Mouse (Mus musculus): Measurements from ENCODE around the gene Rhox4b.
"Not testable (repeated sequence)": the region's sequence is repeated elsewhere in the genome, so short reads cannot be mapped to it uniquely, and the experiment has no call there.

Gene Rhox4b

GRCm38 (mm10) chrX:37432194-37432593 is at the start of gene Rhox4b:
Gene Rhox4b (plus strand): TSS chrX:37432494.
- not testable (repeated sequence) for DNase-seq

- DNase-seq = not testable (repeated sequence)
Measured at GRCm38 (mm10) chrX:37390548-37390947, 41.7 kb upstream of the Rhox4b start, which contains the start of gene Rhox4a2. Gene Rhox4a2 (plus strand): TSS chrX:37390848.

- DNase-seq = not testable (repeated sequence)
Measured at GRCm38 (mm10) chrX:37411767-37412166, 20.5 kb upstream of the Rhox4b start, which contains the start of gene Rhox2b. Gene Rhox2b (plus strand): TSS chrX:37412067.

DNA sequence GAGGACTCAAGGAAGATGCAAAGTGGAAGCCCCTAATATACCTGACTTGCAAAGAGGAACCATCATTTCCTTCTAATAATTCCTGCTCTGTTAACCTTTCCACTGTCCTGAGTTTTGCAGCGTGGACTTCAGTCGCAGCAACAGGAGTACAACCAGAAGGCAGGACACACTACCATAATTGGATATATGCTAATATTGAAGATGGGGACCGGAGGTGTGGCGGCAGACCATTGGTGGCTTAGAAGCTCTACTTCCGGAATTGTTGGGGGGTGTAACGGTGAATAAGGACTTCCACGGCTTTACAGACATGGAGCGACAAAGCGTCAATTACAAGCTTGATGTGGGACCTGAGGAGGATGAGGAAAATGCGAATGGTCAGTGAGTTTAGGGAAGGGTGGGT is 21.1 kb downstream of the Rhox4b start, which contains the start of gene Rhox2c:
TSS of gene Rhox2c (plus strand) at position 301 of the 400 bp plus-strand sequence.
- DNase-seq = not testable (repeated sequence)

- not testable (repeated sequence) for DNase-seq
Measured at GRCm38 (mm10) chrX:37458285-37458684, 26.0 kb downstream of the Rhox4b start, which contains the start of gene Rhox3c. Gene Rhox3c (plus strand): TSS chrX:37458585.

DNA sequence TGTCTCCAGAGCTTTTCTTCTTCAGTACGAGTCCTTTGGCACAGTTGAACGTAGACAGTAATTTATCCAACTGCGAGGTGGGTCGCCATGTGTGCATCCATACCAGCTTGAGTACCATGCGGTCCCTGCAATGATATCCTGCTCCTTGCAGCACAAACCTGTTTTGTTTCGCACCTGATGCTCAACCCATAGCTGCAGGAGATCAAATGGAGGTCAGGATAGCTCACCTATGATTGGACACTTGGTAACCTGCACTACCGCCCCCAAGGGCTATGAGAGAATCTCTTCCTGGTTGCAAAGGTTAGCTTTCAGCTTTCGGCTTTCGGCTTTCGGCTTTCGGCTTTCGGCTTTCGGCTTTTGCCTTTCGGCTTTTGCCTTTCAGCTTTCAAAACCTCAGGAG is 47.7 kb downstream of the Rhox4b start, which contains the start of gene Rhox4c:
TSS of gene Rhox4c (plus strand) at position 301 of the 400 bp plus-strand sequence.
- DNase-seq = not testable (repeated sequence)
